Mouse (Mus musculus) MEL (cell line): ENCODE results near the gene Hectd4. TPM values are rescaled to one million over a fixed set of nuclear protein-coding genes. Genes with fewer than 3 reads are reported as not detected.

ENCODE experiments used
- DNase-seq: peaks from one replicate; pipeline ENCODE4 v3.0.0; 2011; ENCODE audit warnings: low read depth, low spot score
- H3K27ac ChIP-seq: 2 replicates; pipeline ENCODE4 v1.5.1; 2012; ENCODE audit warnings: low read depth, mild to moderate bottlenecking, control low read depth, low read length, moderate library complexity; ENCODE audit not compliant: control insufficient read depth
- H3K27me3 ChIP-seq, 2 experiments: fragments of 150-350 bp in 1 of 2; sonication (generic) in 1 of 2; 2 replicates each; pipeline ENCODE4 v1.6.1; 2012; ENCODE audit warnings: low read length in 2 of 2, mild to moderate bottlenecking in 2 of 2, improper control_type of control experiment in 1 of 2, moderate library complexity in 1 of 2; ENCODE audit not compliant: insufficient read depth in 2 of 2, control insufficient read depth in 1 of 2
- H3K36me3 ChIP-seq, 2 experiments: 2 replicates each; pipeline ENCODE4 v1.6.1; 2012 to 2014; ENCODE audit warnings: low read length in 2 of 2, improper control_type of control experiment in 1 of 2, inconsistent platforms in 1 of 2, mild to moderate bottlenecking in 1 of 2; ENCODE audit not compliant: insufficient read depth in 2 of 2, control insufficient read depth in 1 of 2
- H3K4me1 ChIP-seq, 2 experiments: fragments of 150-350 bp in 1 of 2; sonication (generic) in 1 of 2; 2 replicates each; pipeline ENCODE4 v1.6.1; 2012; ENCODE audit warnings: low read length in 2 of 2, improper control_type of control experiment in 1 of 2, mild to moderate bottlenecking in 1 of 2; ENCODE audit not compliant: insufficient read depth in 2 of 2, control insufficient read depth in 1 of 2
- H3K4me3 ChIP-seq, 2 experiments: fragments of 150-350 bp in 1 of 2; sonication (generic) in 1 of 2; 2 replicates each; pipeline ENCODE4 v1.5.1; 2012; ENCODE audit warnings: low read depth in 2 of 2, low read length in 2 of 2, mild to moderate bottlenecking in 2 of 2, moderate library complexity in 2 of 2, control low read depth in 1 of 2, improper control_type of control experiment in 1 of 2; ENCODE audit not compliant: control insufficient read depth in 1 of 2, insufficient read depth in 1 of 2
- H3K79me2 ChIP-seq: 2 replicates; pipeline ENCODE4 v1.6.1; 2012; ENCODE audit warnings: mild to moderate bottlenecking, low read length, moderate library complexity; ENCODE audit not compliant: control insufficient read depth, poor library complexity, insufficient read depth
- H3K9ac ChIP-seq: 2 replicates; pipeline ENCODE4 v1.6.1; 2012; ENCODE audit warnings: low read depth, mild to moderate bottlenecking, control low read depth, low read length, moderate library complexity; ENCODE audit not compliant: control insufficient read depth, poor library complexity, severe bottlenecking
- H3K9me3 ChIP-seq: fragments of 150-350 bp; sonication (generic); replicated peaks from 2 replicates; pipeline ENCODE4 v1.6.1; 2012; ENCODE audit warnings: mild to moderate bottlenecking, low read length, improper control_type of control experiment, moderate library complexity; ENCODE audit not compliant: insufficient read depth
- E2F4 ChIP-seq: IDR thresholded peaks from 2 replicates; pipeline ENCODE4 v1.6.1; 2011; ENCODE audit warnings: low read depth, low read length, improper control_type of control experiment, borderline replicate concordance
- EP300 ChIP-seq, 2 experiments: IDR thresholded peaks; 2 replicates each; pipeline ENCODE4 v1.6.1; 2011; ENCODE audit warnings: improper control_type of control experiment in 2 of 2, low read length in 2 of 2, low read depth in 1 of 2, mild to moderate bottlenecking in 1 of 2
- GABPA ChIP-seq: IDR thresholded peaks from 2 replicates; pipeline ENCODE4 v1.6.1; 2012; ENCODE audit warnings: low read depth, mild to moderate bottlenecking, inconsistent platforms, low read length, improper control_type of control experiment, moderate library complexity
- MAFK ChIP-seq: IDR thresholded peaks from 2 replicates; pipeline ENCODE4 v1.6.1; 2011; ENCODE audit warnings: low read depth, mild to moderate bottlenecking, low read length, improper control_type of control experiment, borderline replicate concordance
- MAX ChIP-seq: IDR thresholded peaks from 2 replicates; pipeline ENCODE4 v1.6.1; 2011; ENCODE audit warnings: low read length, improper control_type of control experiment
- MXI1 ChIP-seq: IDR thresholded peaks from 2 replicates; pipeline ENCODE4 v1.6.1; 2011; ENCODE audit warnings: mild to moderate bottlenecking, low read depth, low read length, improper control_type of control experiment
- MYB ChIP-seq: IDR thresholded peaks from 2 replicates; pipeline ENCODE4 v1.6.1; 2011; ENCODE audit warnings: mild to moderate bottlenecking, low read depth, low read length, improper control_type of control experiment
- SIN3A ChIP-seq: IDR thresholded peaks from 2 replicates; pipeline ENCODE4 v1.6.1; 2012; ENCODE audit warnings: low read length, improper control_type of control experiment, inconsistent platforms
- ZC3H11A ChIP-seq: IDR thresholded peaks from 2 replicates; pipeline ENCODE4 v1.6.1; 2012; ENCODE audit warnings: low read depth, mild to moderate bottlenecking, inconsistent platforms, low read length, improper control_type of control experiment
- polyA plus RNA-seq, 2 experiments: library from polyadenylated mRNA; stranded (reverse) in 1 of 2; unstranded in 1 of 2; fragments of >175 nt in 1 of 2; fragments of >200 nt in 1 of 2; gene quantifications; 2 replicates each; pipeline versions ENCODE4 v1.2.1 to v1.2.4; 2012; ENCODE audit warnings: low replicate concordance in 2 of 2, low read depth in 1 of 2; ENCODE audit not compliant: insufficient read length in 2 of 2, insufficient read depth in 1 of 2, missing spikeins in 1 of 2
- total RNA-seq: library from RNA; depleted of rRNA; stranded (reverse); fragments of 300-350 nt; gene quantifications from 2 replicates; pipeline ENCODE4 v1.2.3, GENCODE M21; 2012

Hectd4 gene
- total and polyA plus RNA-seq, 3 experiments = 7.0 to 10.8 TPM; not detected in 1

- Histone ChIP-seq H3K9me3 (no peaks in the 10 kb centered on the region), H3K9ac (no peak overlapping the region), H3K27ac (no peak overlapping the region), H3K4me3 (no peak overlapping the region), H3K36me3 (peaks cover 0 to 11% of the 10 kb centered on the region in 2 experiments; a peak in 2 of 4 replicates), H3K4me1 (peaks cover 6 to 10% of the 10 kb centered on the region in 2 experiments), H3K27me3 (no peaks in the 10 kb centered on the region), H3K79me2 (peaks cover 18% of the 10 kb centered on the region)
- peak; percentile 54 for DNase-seq
- no peak for TF ChIP-seq MYB
- TF ChIP-seq MAFK = peak; percentile 77
- TF ChIP-seq, all 39 proteins: peak for 1
Measured at GRCm38 (mm10) chr5:121217313-121217634, 2.7 kb upstream of the Hectd4 start.

DNA sequence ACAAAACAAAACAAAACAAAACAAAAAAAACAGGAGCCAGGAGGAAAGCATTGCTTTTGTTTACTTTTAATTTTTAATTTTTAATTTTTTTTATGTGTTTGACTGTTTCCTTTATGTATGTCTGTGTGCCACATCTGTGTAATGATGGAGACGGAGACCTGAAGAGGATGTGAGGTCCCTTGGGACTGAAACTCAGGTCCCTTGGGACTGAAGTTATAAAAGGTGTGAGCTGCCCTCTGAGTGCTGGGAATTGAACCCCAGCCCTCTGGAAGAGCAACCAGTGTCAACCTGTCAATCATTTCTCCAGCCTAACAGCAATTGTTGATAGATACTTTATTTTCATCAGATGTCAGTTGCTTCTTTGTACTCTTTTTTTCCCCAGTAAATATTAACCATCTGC lies 829 bp upstream of the Hectd4 start:
- H3K36me3 ChIP-seq = peaks cover 0 to 19% of the 10 kb centered on the region in 2 experiments; a peak in 2 of 4 replicates
- H3K9me3 ChIP-seq = no peaks in the 10 kb centered on the region
- TF ChIP-seq E2F4 = no peak
- 0 out of 2 replicates have a peak, but pooled peaks have one; percentile 8 for TF ChIP-seq ZC3H11A
- peaks cover 23% of the 10 kb centered on the region for H3K79me2 ChIP-seq
- H3K9ac ChIP-seq = no peak overlapping the region
- peaks cover 10 to 12% of the 10 kb centered on the region in 2 experiments for H3K4me1 ChIP-seq
- H3K27ac ChIP-seq = no peak overlapping the region
- DNase-seq = no peak
- no peaks in the 10 kb centered on the region for H3K27me3 ChIP-seq
- H3K4me3 ChIP-seq = peak overlapping the region in 1 of 2 experiments; percentile 76; a peak in 1 of 4 replicates

DNA sequence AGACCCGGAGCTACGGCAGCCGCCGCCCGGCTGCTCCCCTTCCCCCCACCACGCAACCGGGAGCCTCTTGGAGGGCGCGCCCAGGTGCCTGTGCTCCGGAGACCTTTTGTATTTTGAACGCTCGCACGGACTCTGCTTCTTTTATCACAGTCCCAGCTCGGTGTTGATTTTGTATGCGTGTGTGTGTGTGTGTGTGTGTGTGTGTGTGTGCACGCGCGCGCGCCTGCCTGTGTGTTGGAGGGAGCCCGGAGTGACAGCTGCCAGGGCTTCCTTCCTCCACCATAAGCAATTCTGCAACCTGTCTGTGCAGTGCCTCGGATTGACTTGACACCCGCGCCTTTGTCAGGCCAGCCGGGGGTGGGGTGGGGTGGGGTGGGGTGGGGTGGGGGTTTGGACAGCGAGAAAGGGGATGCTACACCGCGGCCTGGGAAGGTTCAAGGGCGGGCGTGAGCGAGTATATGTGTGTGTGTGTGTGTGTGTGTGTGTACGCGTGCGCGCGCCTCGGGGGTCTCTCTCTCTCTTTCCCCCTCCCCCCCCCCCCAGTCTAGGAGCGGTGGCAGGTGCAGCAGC lies 798 bp downstream of the Hectd4 start:
- peak overlapping the region; percentile 73 to 75 for H3K4me3 ChIP-seq
- peaks cover 0 to 20% of the 10 kb centered on the region in 2 experiments; a peak in 2 of 4 replicates for H3K36me3 ChIP-seq
- peak overlapping the region; percentile 96 for H3K9ac ChIP-seq
- no peaks in the 10 kb centered on the region for H3K27me3 ChIP-seq
- H3K27ac ChIP-seq = peak overlapping the region; percentile 48; the same call in 1 of the 2 replicates
- peaks cover 10 to 12% of the 10 kb centered on the region in 2 experiments for H3K4me1 ChIP-seq
- peaks cover 25% of the 10 kb centered on the region for H3K79me2 ChIP-seq
- peak; percentile 69; the same call in 1 of the 2 replicates for TF ChIP-seq SIN3A
- no peak for TF ChIP-seq MAX
- no peak for TF ChIP-seq GABPA
- peak; percentile 48 for TF ChIP-seq MXI1
- no peak for TF ChIP-seq EP300 (IDR thresholded peaks at IDR 0.05; ENCODE audit: low read depth in 1 of 2, low read length in 2 of 2)
- DNase-seq = peak; percentile 63
- no peaks in the 10 kb centered on the region for H3K9me3 ChIP-seq
